Mouse (Mus musculus) MEL (cell line): ENCODE data around the gene Canx. TPM values are rescaled to one million over a fixed set of nuclear protein-coding genes. Genes with fewer than 3 reads are reported as not detected.
"Not testable (repeated sequence)": the region's sequence is repeated elsewhere in the genome, so short reads cannot be mapped to it uniquely, and the experiment has no call there.

Experiments
- DNase-seq: peaks from one replicate; pipeline ENCODE4 v3.0.0; 2011; ENCODE audit warnings: low read depth, low spot score
- H3K27ac ChIP-seq: 2 replicates; pipeline ENCODE4 v1.5.1; 2012; ENCODE audit warnings: low read depth, mild to moderate bottlenecking, control low read depth, low read length, moderate library complexity; ENCODE audit not compliant: control insufficient read depth
- H3K27me3 ChIP-seq, 2 experiments: fragments of 150-350 bp in 1 of 2; sonication (generic) in 1 of 2; 2 replicates each; pipeline ENCODE4 v1.6.1; 2012; ENCODE audit warnings: low read length in 2 of 2, mild to moderate bottlenecking in 2 of 2, improper control_type of control experiment in 1 of 2, moderate library complexity in 1 of 2; ENCODE audit not compliant: insufficient read depth in 2 of 2, control insufficient read depth in 1 of 2
- H3K36me3 ChIP-seq, 2 experiments: 2 replicates each; pipeline ENCODE4 v1.6.1; 2012 to 2014; ENCODE audit warnings: low read length in 2 of 2, improper control_type of control experiment in 1 of 2, inconsistent platforms in 1 of 2, mild to moderate bottlenecking in 1 of 2; ENCODE audit not compliant: insufficient read depth in 2 of 2, control insufficient read depth in 1 of 2
- H3K4me1 ChIP-seq, 2 experiments: fragments of 150-350 bp in 1 of 2; sonication (generic) in 1 of 2; 2 replicates each; pipeline ENCODE4 v1.6.1; 2012; ENCODE audit warnings: low read length in 2 of 2, improper control_type of control experiment in 1 of 2, mild to moderate bottlenecking in 1 of 2; ENCODE audit not compliant: insufficient read depth in 2 of 2, control insufficient read depth in 1 of 2
- H3K4me3 ChIP-seq, 2 experiments: fragments of 150-350 bp in 1 of 2; sonication (generic) in 1 of 2; 2 replicates each; pipeline ENCODE4 v1.5.1; 2012; ENCODE audit warnings: low read depth in 2 of 2, low read length in 2 of 2, mild to moderate bottlenecking in 2 of 2, moderate library complexity in 2 of 2, control low read depth in 1 of 2, improper control_type of control experiment in 1 of 2; ENCODE audit not compliant: control insufficient read depth in 1 of 2, insufficient read depth in 1 of 2
- H3K79me2 ChIP-seq: 2 replicates; pipeline ENCODE4 v1.6.1; 2012; ENCODE audit warnings: mild to moderate bottlenecking, low read length, moderate library complexity; ENCODE audit not compliant: control insufficient read depth, poor library complexity, insufficient read depth
- H3K9ac ChIP-seq: 2 replicates; pipeline ENCODE4 v1.6.1; 2012; ENCODE audit warnings: low read depth, mild to moderate bottlenecking, control low read depth, low read length, moderate library complexity; ENCODE audit not compliant: control insufficient read depth, poor library complexity, severe bottlenecking
- H3K9me3 ChIP-seq: fragments of 150-350 bp; sonication (generic); replicated peaks from 2 replicates; pipeline ENCODE4 v1.6.1; 2012; ENCODE audit warnings: mild to moderate bottlenecking, low read length, improper control_type of control experiment, moderate library complexity; ENCODE audit not compliant: insufficient read depth
- BHLHE40 ChIP-seq: IDR thresholded peaks from 2 replicates; pipeline ENCODE4 v1.6.1; 2012; ENCODE audit warnings: low read depth, mild to moderate bottlenecking, inconsistent platforms, low read length, improper control_type of control experiment, borderline replicate concordance
- CTCF ChIP-seq, 3 experiments: IDR thresholded peaks in 2 of 3; conservative IDR thresholded peaks in 1 of 3; 2 replicates each; pipeline ENCODE4 v1.5.1; 2011 to 2012; ENCODE audit warnings: low read length in 3 of 3, low read depth in 2 of 3, mild to moderate bottlenecking in 2 of 3, improper control_type of control experiment in 1 of 3, inconsistent platforms in 1 of 3, mixed read lengths in 1 of 3, moderate library complexity in 1 of 3; ENCODE audit not compliant: control insufficient read depth in 1 of 3, insufficient read depth in 1 of 3, poor library complexity in 1 of 3, severe bottlenecking in 1 of 3
- E2F4 ChIP-seq: IDR thresholded peaks from 2 replicates; pipeline ENCODE4 v1.6.1; 2011; ENCODE audit warnings: low read depth, low read length, improper control_type of control experiment, borderline replicate concordance
- ETS1 ChIP-seq: IDR thresholded peaks from 2 replicates; pipeline ENCODE4 v1.6.1; 2012; ENCODE audit warnings: low read depth, mild to moderate bottlenecking, inconsistent platforms, low read length, improper control_type of control experiment, moderate library complexity
- GABPA ChIP-seq: IDR thresholded peaks from 2 replicates; pipeline ENCODE4 v1.6.1; 2012; ENCODE audit warnings: low read depth, mild to moderate bottlenecking, inconsistent platforms, low read length, improper control_type of control experiment, moderate library complexity
- GATA1 ChIP-seq: IDR thresholded peaks from 2 replicates; pipeline ENCODE4 v1.6.1; 2011; ENCODE audit warnings: low read depth, low read length, improper control_type of control experiment
- HCFC1 ChIP-seq: IDR thresholded peaks from 2 replicates; pipeline ENCODE4 v1.6.1; 2012; ENCODE audit warnings: low read depth, mild to moderate bottlenecking, inconsistent platforms, low read length, improper control_type of control experiment, moderate library complexity
- KAT2A ChIP-seq: conservative IDR thresholded peaks from 2 replicates; pipeline ENCODE4 v1.6.1; 2012; ENCODE audit warnings: low read depth, low read length, improper control_type of control experiment, inconsistent platforms
- MAFK ChIP-seq: IDR thresholded peaks from 2 replicates; pipeline ENCODE4 v1.6.1; 2011; ENCODE audit warnings: low read depth, mild to moderate bottlenecking, low read length, improper control_type of control experiment, borderline replicate concordance
- MAX ChIP-seq: IDR thresholded peaks from 2 replicates; pipeline ENCODE4 v1.6.1; 2011; ENCODE audit warnings: low read length, improper control_type of control experiment
- MAZ ChIP-seq: IDR thresholded peaks from 2 replicates; pipeline ENCODE4 v1.6.1; 2012; ENCODE audit warnings: low read depth, mild to moderate bottlenecking, inconsistent platforms, low read length, improper control_type of control experiment
- MXI1 ChIP-seq: IDR thresholded peaks from 2 replicates; pipeline ENCODE4 v1.6.1; 2011; ENCODE audit warnings: mild to moderate bottlenecking, low read depth, low read length, improper control_type of control experiment
- MYB ChIP-seq: IDR thresholded peaks from 2 replicates; pipeline ENCODE4 v1.6.1; 2011; ENCODE audit warnings: mild to moderate bottlenecking, low read depth, low read length, improper control_type of control experiment
- MYC ChIP-seq: IDR thresholded peaks from 2 replicates; pipeline ENCODE4 v1.6.1; 2011; ENCODE audit warnings: low read depth, mild to moderate bottlenecking, low read length, improper control_type of control experiment, moderate library complexity
- NELFE ChIP-seq: IDR thresholded peaks from 2 replicates; pipeline ENCODE4 v1.6.1; 2011; ENCODE audit warnings: low read depth, low read length, improper control_type of control experiment
- NRF1 ChIP-seq: IDR thresholded peaks from 2 replicates; pipeline ENCODE4 v1.6.1; 2014; ENCODE audit warnings: low read depth, mild to moderate bottlenecking, inconsistent platforms, low read length, improper control_type of control experiment, moderate library complexity; ENCODE audit not compliant: poor library complexity, insufficient read depth, severe bottlenecking
- POLR2A ChIP-seq, 2 experiments: IDR thresholded peaks; 2 replicates each; pipeline ENCODE4 v1.6.1; 2011 to 2012; ENCODE audit warnings: low read length in 2 of 2, mild to moderate bottlenecking in 2 of 2, control low read depth in 1 of 2, improper control_type of control experiment in 1 of 2, low read depth in 1 of 2, moderate library complexity in 1 of 2; ENCODE audit not compliant: control insufficient read depth in 1 of 2, insufficient read depth in 1 of 2, poor library complexity in 1 of 2
- RAD21 ChIP-seq: IDR thresholded peaks from 2 replicates; pipeline ENCODE4 v1.6.1; 2011; ENCODE audit warnings: mild to moderate bottlenecking, low read depth, low read length, improper control_type of control experiment
- RCOR1 ChIP-seq: IDR thresholded peaks from 2 replicates; pipeline ENCODE4 v1.6.1; 2012; ENCODE audit warnings: low read depth, mild to moderate bottlenecking, inconsistent platforms, low read length, improper control_type of control experiment
- SIN3A ChIP-seq: IDR thresholded peaks from 2 replicates; pipeline ENCODE4 v1.6.1; 2012; ENCODE audit warnings: low read length, improper control_type of control experiment, inconsistent platforms
- TBP ChIP-seq: IDR thresholded peaks from 2 replicates; pipeline ENCODE4 v1.8.0; 2011; ENCODE audit warnings: low read depth, low read length, improper control_type of control experiment
- TCF12 ChIP-seq: IDR thresholded peaks from 2 replicates; pipeline ENCODE4 v1.6.1; 2014; ENCODE audit warnings: low read depth, mild to moderate bottlenecking, inconsistent platforms, low read length, improper control_type of control experiment, moderate library complexity
- UBTF ChIP-seq: IDR thresholded peaks from 2 replicates; pipeline ENCODE4 v1.6.1; 2012; ENCODE audit warnings: low read depth, mild to moderate bottlenecking, inconsistent platforms, low read length, improper control_type of control experiment, moderate library complexity, borderline replicate concordance; ENCODE audit not compliant: insufficient read depth
- USF1 ChIP-seq: IDR thresholded peaks from 2 replicates; pipeline ENCODE4 v1.6.1; 2014; ENCODE audit warnings: low read depth, mild to moderate bottlenecking, inconsistent platforms, low read length, improper control_type of control experiment, moderate library complexity
- ZC3H11A ChIP-seq: IDR thresholded peaks from 2 replicates; pipeline ENCODE4 v1.6.1; 2012; ENCODE audit warnings: low read depth, mild to moderate bottlenecking, inconsistent platforms, low read length, improper control_type of control experiment
- ZKSCAN1 ChIP-seq: IDR thresholded peaks from 2 replicates; pipeline ENCODE4 v1.6.1; 2012; ENCODE audit warnings: low read depth, mild to moderate bottlenecking, inconsistent platforms, low read length, improper control_type of control experiment, moderate library complexity
- ZMIZ1 ChIP-seq: IDR thresholded peaks from 2 replicates; pipeline ENCODE4 v1.6.1; 2012; ENCODE audit warnings: low read depth, mild to moderate bottlenecking, inconsistent platforms, low read length, improper control_type of control experiment, moderate library complexity
- ZNF384 ChIP-seq: IDR thresholded peaks from 2 replicates; pipeline ENCODE4 v1.6.1; 2012; ENCODE audit warnings: low read depth, mild to moderate bottlenecking, inconsistent platforms, low read length, improper control_type of control experiment
- polyA plus RNA-seq, 2 experiments: library from polyadenylated mRNA; stranded (reverse) in 1 of 2; unstranded in 1 of 2; fragments of >175 nt in 1 of 2; fragments of >200 nt in 1 of 2; gene quantifications; 2 replicates each; pipeline versions ENCODE4 v1.2.1 to v1.2.4; 2012; ENCODE audit warnings: low replicate concordance in 2 of 2, low read depth in 1 of 2; ENCODE audit not compliant: insufficient read length in 2 of 2, insufficient read depth in 1 of 2, missing spikeins in 1 of 2
- total RNA-seq: library from RNA; depleted of rRNA; stranded (reverse); fragments of 300-350 nt; gene quantifications from 2 replicates; pipeline ENCODE4 v1.2.3, GENCODE M21; 2012

Gene Canx
- total and polyA plus RNA-seq, 3 experiments: 390 to 867 (median 464) TPM

GRCm38 (mm10) chr11:50361282-50361681, 35.8 kb upstream of the Canx start:
- not testable (repeated sequence) for H3K27ac ChIP-seq, H3K9ac ChIP-seq, DNase-seq, H3K4me3 ChIP-seq, H3K27me3 ChIP-seq, H3K9me3 ChIP-seq, H3K79me2 ChIP-seq
- TF ChIP-seq TBP: peak; percentile 92
- Histone ChIP-seq H3K36me3 (peaks cover 0 to 14% of the 10 kb centered on the region in 2 experiments; a peak in 2 of 4 replicates), H3K4me1 (peaks cover 12 to 25% of the 10 kb centered on the region in 2 experiments; a peak in 3 of 4 replicates)

GRCm38 (mm10) chr11:50358950-50359861, 33.7 kb upstream of the Canx start:
- Histone ChIP-seq H3K27ac (peak overlapping the region; percentile 87), H3K4me1 (peaks cover 13 to 27% of the 10 kb centered on the region in 2 experiments; a peak in 3 of 4 replicates), H3K9ac (peak overlapping the region; percentile 97), H3K9me3 (no peaks in the 10 kb centered on the region), H3K27me3 (no peaks in the 10 kb centered on the region), H3K4me3 (peak overlapping the region; percentile 88 to 92), H3K36me3 (peaks cover 0 to 19% of the 10 kb centered on the region in 2 experiments; a peak in 2 of 4 replicates), H3K79me2 (peaks cover 7% of the 10 kb centered on the region; the same call in 1 of the 2 replicates)
- DNase-seq: peak; percentile 95
- no peak for TF ChIP-seq ZKSCAN1
- TF ChIP-seq TBP: peak; percentile 57; the same call in 1 of the 2 replicates
- peak; percentile 66; the same call in 1 of the 2 replicates for TF ChIP-seq MYC
- TF ChIP-seq GABPA: 0 out of 2 replicates have a peak, but pooled peaks have one; percentile 24
- TF ChIP-seq RAD21: no peak
- TF ChIP-seq TCF12: peak; percentile 44
- peak; percentile 49; the same call in 1 of the 2 replicates for TF ChIP-seq MXI1
- peak; percentile 46; the same call in 1 of the 2 replicates for TF ChIP-seq GATA1
- TF ChIP-seq BHLHE40: peak; percentile 46; the same call in 1 of the 2 replicates
- no peak; the same call in 1 of the 2 replicates for TF ChIP-seq KAT2A
- peak; percentile 52 to 58; a peak in 2 of 4 replicates for TF ChIP-seq POLR2A (IDR thresholded peaks at IDR 0.05; ENCODE audit: control insufficient read depth in 1 of 2, insufficient read depth in 1 of 2, low read depth in 1 of 2, low read length in 2 of 2, poor library complexity in 1 of 2)
- TF ChIP-seq UBTF: no peak
- peak; percentile 55; the same call in 1 of the 2 replicates for TF ChIP-seq ETS1
- no peak for TF ChIP-seq CTCF (IDR thresholded peaks at IDR 0.05 in 2 of 3, conservative IDR thresholded peaks at IDR 0.05 in 1 of 3; ENCODE audit: control insufficient read depth in 1 of 3, insufficient read depth in 1 of 3, low read depth in 2 of 3, low read length in 3 of 3, poor library complexity in 1 of 3, severe bottlenecking in 1 of 3)
- peak; percentile 71; the same call in 1 of the 2 replicates for TF ChIP-seq MAZ
- no peak for TF ChIP-seq ZC3H11A
- 0 out of 2 replicates have a peak, but pooled peaks have one; percentile 48 for TF ChIP-seq MAX
- TF ChIP-seq USF1: no peak
- peak; percentile 71 for TF ChIP-seq ZMIZ1
- peak; percentile 52 for TF ChIP-seq HCFC1
- TF ChIP-seq MAFK: no peak
- TF ChIP-seq NELFE: peak; percentile 64
- TF ChIP-seq NRF1: peak; percentile 65
- TF ChIP-seq MYB: no peak
- TF ChIP-seq SIN3A: 0 out of 2 replicates have a peak, but pooled peaks have one; percentile 46
- TF ChIP-seq RCOR1: 0 out of 2 replicates have a peak, but pooled peaks have one; percentile 40
- no peak for TF ChIP-seq E2F4
- no peak for TF ChIP-seq ZNF384
